Mouse (Mus musculus) adrenal gland, postnatal 25 days (tissue): ENCODE results near the gene Eps15. TPM values are rescaled to one million over a fixed set of nuclear protein-coding genes. Genes with fewer than 3 reads are reported as not detected.

Experiments used
- DNase-seq: peaks from one replicate; pipeline ENCODE4 v3.0.0; 2021; ENCODE audit warnings: mixed read lengths
- total RNA-seq: library from RNA; stranded (reverse); gene quantifications from 2 replicates; pipeline ENCODE4 v1.2.3, GENCODE M21; 2021

Gene Eps15
- total RNA-seq, 1 experiment from 2014 or later: 79.7 TPM

DNA sequence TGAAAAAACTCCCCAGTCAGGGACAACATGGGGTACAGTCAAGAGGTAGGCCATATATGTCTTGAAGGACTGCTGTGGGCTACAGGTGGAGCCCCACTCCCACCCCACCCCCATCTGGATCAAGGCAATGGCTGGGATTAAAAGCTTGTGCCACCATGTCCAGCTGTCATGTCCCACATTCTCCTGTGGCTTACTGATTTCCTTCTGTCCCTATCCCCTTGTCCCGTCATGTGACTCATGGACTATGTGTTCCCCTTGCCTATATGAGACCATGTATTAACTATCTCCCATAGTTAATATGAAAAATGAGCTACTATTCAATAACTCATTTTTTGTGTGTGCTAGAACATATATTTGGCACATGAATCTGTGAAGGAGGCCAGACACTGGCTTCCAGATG is 154.2 kb downstream of the Eps15 start:
- no peak for DNase-seq

Other genes starting within 250 kb of the Eps15 start
- gene Osbpl9, start 78.0 kb upstream of the Eps15 start, total RNA-seq: 136 and 144 TPM in 2 replicates
- gene Calr4, start 45.8 kb upstream of the Eps15 start, total RNA-seq: 0.57 and 1.5 TPM in 2 replicates
- 4.9 and 7.8 TPM in 2 replicates for gene Ttc39a, start 126.4 kb downstream of the Eps15 start, total RNA-seq
- 184 and 194 TPM in 2 replicates for gene Rnf11, start 204.5 kb downstream of the Eps15 start, total RNA-seq